Mouse (Mus musculus): ENCODE measurements around the gene Gfod1.

Gfod1 gene

GRCm38 (mm10) chr13:43230842-43231241 is 73.1 kb downstream of the Gfod1 start:
- DNase-seq (ENCODE audit: low spot score), result no peak

DNA sequence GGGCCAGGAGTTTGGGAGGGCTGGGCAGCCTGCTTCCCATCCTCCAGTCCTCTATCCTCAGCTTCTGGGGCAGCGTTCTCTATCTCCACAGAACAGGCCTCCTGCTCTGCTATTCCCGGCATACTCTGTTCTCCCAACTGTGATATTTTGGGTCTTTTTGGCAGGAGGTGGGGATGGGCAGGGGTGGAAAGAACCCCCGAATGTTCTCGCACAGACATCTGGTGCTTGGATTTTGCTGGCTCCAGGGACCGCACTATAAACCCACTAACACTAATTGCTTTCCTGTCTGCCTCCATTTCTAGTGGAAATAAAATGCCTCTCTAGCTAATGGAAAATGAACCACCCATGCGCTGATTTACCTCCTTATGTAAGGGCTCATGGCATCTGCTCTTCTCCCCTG is 73.7 kb downstream of the Gfod1 start:
- DNase-seq (ENCODE audit: low spot score), result peak; percentile 11

DNA sequence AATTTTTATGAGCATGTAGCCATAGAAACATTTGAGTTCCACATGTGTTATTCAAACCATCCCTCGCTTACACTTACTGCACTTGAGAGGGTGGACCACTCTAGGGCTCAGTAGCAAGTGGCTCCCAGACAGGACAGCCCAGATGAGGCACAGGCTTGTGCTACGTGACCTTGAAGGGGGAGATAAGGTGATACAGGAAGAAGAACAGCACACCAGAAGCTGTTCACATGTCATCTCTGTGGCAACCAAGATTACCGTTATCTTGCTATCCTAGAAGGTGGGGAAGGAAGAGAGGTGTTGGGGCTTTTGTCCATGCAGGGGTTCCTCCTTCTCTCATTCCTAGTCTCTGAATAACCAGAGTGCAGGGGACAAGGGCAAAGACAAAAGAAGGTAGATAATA is 74.2 kb downstream of the Gfod1 start:
- DNase-seq (ENCODE audit: low spot score), result no peak

DNA sequence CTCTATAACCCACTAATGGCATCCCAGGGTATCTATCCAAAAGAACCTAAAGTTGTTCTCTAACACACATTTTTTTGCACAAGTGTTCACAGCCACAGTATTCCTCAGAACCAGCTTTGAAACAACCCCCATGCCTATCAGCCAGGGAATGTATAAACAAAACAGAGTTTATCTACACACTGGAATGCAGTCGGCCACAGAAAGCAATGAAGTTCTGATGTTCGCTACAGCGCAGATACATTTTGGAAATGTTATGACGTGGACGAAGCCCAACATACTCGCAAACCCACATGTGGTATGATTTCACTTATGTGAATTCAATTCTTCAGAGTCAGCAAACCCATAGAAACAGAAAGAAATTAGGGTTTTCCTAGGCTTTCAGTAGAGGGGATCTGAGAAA is 75.8 kb downstream of the Gfod1 start:
- no peak for DNase-seq (ENCODE audit: low spot score)

DNA sequence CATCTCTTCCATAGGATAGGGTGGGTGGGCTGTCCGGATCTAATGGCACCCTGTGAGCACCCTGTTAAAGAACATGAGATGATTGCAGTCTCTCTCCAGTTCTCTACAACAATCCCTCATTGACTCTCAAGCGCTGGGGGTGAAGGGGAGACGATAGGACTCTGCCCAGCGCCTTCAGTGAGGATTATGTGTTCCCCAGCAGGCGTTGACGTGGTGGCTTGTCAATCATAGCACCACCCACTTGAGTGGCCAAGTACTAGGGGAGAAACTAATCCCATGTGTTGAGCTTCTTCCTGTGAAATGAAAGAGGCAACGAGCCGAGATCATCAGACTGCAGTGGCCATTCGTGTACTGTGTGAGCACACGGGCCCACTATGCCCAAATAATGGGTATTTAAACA is 77.9 kb downstream of the Gfod1 start:
- DNase-seq (ENCODE audit: low spot score), result no peak

GRCm38 (mm10) chr13:43225161-43225560 is 78.8 kb downstream of the Gfod1 start:
- DNase-seq (ENCODE audit: low spot score), result no peak

GRCm38 (mm10) chr13:43222084-43222483 is 81.9 kb downstream of the Gfod1 start:
- no peak for DNase-seq (ENCODE audit: low spot score)

GRCm38 (mm10) chr13:43221290-43221689 is 82.7 kb downstream of the Gfod1 start:
- no peak for DNase-seq (ENCODE audit: low spot score)

DNA sequence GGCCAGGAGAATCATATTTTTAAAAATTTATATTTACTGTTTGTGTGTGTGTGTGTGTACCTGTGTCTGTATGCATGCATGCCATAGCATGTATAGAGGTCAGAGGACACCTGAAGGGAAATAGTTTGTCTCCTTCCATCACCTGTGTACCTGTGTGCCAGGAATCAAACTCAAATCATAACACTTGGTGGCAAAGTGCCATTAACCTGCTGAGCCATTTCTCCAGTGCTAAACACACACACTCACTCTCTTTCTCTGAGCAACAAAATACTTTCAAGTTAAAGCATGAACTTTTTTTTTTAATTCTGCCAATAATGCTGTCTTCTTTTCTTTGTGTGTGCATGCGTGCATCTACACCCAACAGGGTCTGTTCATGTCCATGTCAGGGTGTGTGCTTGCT is 83.3 kb downstream of the Gfod1 start:
- DNase-seq (ENCODE audit: low spot score), result no peak

DNA sequence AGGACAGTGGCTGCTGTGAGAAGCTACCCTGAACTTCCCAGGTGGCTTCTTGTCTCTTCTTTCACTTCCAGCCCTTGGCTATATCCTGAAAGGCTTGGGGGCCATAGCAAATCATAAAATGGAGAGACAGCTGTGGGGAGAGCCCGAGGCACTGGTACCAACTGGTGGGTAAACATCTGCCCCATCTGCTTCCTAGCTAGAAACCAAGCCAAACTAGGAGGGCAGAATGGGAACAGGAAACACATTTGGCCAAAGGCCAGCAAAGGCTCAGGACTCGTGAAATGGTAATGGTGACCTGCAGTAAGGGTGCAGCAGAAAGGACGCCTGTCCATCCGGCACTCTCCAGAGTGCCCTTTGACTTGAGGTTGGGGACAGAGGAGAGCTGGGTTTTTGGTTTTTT is 85.2 kb downstream of the Gfod1 start:
- DNase-seq (ENCODE audit: low spot score), result no peak

GRCm38 (mm10) chr13:43218284-43218683 is 85.7 kb downstream of the Gfod1 start:
- no peak for DNase-seq (ENCODE audit: low spot score)

GRCm38 (mm10) chr13:43217686-43218085 is 86.3 kb downstream of the Gfod1 start:
- no peak for DNase-seq (ENCODE audit: low spot score)

- DNase-seq (ENCODE audit: low spot score), result no peak
These were observed 86.9 kb downstream of the Gfod1 start for GRCm38 (mm10) chr13:43217059-43217458.

DNA sequence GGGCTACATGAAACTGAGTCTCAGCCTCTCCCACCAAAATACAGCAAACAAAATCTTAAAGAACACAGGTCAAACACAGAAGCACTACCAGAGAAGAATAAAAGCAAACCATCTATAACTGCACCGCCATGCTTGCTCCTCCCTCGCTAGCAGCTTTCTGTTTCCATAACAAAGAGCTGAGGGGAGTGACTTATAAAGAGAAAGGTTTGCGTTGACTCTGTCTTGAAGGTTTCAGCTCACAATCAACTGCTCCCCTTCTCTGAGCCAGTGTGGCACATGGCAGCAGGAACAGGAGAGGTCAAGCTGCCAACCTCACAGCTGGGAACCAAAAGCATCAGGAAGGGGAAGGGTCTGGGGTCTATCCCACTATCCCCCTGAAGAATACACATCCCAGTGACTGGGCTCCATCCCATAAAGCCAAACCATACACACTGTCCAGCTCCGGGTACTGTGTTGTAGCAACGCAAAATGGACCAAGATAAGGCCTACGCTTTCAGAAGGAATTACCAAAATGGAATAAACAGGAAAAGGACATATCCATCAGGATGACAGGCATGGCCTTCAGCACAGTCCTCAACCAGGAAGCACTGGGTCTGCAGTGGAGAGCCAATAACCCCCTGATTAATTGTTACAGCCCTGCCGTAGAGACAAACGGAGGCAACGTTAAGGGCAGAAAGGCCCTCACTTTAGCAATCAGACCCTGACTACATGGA is 87.8 kb downstream of the Gfod1 start:
- DNase-seq (ENCODE audit: low spot score), result no peak

GRCm38 (mm10) chr13:43215144-43215993 is 88.6 kb downstream of the Gfod1 start:
- peak; percentile 26 for DNase-seq (ENCODE audit: low spot score)

DNA sequence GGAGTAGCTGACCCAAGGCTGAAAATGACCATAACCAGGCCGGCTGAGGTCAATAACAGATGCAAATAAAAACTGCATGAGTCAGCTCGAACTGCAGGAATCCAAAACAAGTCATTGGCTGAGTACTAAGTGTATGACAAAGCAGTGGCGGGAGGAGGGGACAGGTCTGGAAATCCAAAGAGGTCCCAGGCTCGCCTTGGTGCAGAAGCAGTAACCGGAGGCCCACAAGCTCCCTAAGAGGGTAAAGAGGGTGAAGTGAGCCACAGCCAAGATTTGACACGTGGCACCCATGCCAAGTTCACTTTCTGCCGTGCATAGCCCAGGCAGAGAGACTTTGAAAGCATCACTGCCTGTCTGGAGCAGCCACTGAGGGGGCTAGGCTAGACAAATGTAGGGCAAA is 91.6 kb downstream of the Gfod1 start:
- DNase-seq (ENCODE audit: low spot score), result no peak

DNA sequence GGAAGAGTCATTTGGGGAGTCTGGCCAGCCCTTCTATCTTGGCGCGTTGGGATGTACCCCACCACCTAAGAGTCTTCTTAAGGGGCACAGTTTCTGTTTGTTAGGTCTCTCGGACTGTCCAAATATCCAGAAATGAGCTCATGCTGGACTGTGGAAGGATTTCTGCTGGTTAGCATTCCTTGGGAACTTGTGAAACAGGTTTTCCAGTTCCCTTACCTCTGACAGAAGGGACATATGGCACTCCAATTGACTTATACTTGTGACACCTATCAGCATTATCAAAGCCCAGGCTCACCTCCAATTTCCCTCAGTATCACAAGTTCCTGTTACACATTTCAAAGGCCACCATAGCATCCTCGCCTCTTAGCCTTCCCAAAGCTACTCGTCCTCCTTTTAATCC is 93.0 kb downstream of the Gfod1 start:
- DNase-seq (ENCODE audit: low spot score), result no peak

DNA sequence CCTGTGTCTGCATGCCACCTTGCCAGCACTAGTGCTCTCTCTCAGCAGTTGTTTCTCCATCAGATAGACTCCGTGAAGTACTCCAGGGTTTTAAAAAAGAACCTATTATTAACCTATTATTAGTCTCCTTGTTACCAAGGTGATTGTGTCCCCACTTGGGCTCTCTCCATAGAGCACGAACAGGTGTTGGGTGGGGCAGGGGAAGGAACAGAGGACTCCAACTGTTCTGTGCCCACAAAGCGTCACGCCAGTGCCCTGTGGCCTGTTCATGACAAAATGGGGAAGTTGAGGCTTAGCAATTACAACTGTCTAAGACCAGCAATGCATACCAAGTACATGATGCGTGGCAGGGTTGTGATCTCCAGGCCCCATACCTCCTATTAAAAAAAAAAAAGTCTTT is 94.4 kb downstream of the Gfod1 start:
- DNase-seq (ENCODE audit: low spot score), result no peak

DNA sequence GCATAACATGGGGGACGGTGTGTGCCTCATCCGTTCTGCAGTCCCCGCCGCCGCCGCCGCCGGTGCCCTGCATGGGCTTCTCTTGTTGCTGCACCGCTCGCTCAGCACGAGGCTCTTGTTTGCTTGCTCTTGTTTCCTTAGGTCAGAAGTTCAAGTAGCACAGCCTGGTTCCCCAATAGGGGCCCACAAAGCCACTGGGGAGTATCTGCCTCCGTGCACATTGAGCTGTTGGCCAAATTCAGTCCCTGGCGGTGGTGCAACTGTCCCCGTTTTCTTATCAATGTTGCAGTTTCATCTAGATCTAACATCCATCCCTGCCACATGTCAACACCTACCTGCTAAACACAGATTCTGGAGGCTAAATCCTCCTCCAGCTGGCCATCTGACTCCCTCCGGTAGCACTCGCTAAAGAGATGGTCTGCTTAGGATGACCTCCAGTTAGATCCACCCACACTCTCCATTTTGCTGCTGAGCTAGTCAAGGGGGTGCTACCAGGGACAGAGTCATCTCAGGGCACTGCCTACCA is 95.0 kb downstream of the Gfod1 start:
- DNase-seq (ENCODE audit: low spot score), result no peak

DNA sequence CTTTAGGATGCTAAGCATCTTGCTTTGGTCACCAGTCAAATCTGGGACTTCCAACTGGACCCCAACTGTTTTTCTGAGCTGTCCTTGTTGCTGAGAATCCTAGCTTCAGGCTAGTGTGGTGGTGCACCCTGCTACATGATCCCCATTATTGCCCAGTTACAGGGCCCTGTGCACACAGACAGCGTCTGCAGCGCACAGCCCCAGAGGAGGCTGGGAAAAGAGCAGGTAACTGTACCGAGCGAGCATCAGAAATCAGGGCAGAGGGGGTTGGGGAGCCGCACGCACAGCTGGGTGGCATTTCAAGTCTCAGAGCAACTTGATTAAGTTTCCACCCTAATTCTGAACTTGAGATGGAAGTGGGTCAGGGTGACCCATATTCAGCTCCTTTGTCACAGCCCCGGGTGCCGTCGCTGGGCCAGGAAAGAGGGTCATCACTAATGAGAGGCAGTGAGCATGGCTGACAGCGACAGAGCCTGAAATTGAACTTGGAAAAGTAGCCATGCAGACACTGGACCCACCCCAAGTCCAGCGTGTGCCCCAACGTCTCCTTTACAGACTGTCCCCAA is 97.8 kb downstream of the Gfod1 start:
- no peak for DNase-seq (ENCODE audit: low spot score)

DNA sequence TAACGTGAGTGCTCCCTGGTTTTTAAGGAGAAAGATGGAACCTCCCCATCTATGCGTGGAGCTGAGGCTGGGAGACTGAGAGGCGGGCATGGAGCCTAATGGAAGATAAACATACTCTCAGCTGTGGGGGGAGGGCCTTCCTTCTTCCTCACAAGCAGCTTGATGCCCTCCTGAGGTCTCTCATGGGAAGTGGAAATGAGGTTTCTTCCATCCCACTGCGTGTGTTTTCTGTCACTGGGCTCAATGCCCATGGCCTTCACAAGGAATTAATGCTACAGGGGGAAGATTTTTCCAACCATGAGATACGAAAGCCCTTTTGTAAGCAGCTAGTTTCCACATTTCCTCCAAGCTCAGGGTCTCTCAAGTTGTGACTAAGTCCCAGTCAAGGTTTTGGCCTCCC is 100.3 kb downstream of the Gfod1 start:
- no peak for DNase-seq (ENCODE audit: low spot score)

GRCm38 (mm10) chr13:43203234-43203633 is 100.7 kb downstream of the Gfod1 start:
- DNase-seq (ENCODE audit: low spot score), result no peak

DNA sequence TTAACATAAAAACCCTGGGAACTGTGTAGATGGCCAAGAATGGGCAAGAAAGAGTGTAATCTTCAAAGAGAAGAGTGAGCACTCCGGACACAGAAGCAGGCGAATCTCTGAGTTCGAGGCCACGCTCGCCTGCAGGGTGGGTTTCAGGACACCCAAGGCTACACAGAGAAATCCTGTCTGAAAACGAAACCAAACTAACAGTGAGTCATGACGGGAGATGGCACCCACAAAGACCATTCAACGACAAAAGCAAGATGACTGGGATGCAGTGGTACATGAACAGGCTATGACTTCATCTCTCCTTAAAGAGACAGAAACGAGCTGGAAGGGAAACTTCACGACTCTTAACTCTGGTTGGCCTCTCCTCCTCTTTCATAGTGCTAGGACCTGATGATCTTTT is 101.6 kb downstream of the Gfod1 start:
- no peak for DNase-seq (ENCODE audit: low spot score)
